Mouse (Mus musculus): ENCODE results near the gene Gm614.

Gene Gm614

DNA sequence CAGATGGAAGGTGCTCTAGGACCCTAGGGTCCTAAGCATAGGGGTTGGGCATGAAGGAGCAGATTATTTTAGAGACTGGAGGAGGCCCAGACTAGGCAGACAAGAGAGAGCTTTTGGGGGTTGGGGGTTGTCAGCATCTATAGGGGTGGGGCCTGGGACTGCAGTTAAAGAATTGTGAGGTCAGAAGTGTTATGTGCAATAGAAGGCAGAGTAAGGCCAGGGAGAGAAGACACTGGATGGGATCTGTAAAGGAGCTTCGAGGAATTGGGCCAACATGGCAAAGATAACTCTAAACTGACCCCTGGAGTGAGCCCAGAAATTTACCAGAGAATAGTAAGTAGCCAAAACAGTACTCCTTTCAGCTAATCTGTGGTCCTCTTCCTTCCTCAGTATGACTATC lies at the start of gene Gm614:
TSS of gene Gm614 (minus strand) at position 101 of the 400 bp plus-strand sequence.
- no peak for DNase-seq (ENCODE audit: low spot score in 2 of 2)

DNA sequence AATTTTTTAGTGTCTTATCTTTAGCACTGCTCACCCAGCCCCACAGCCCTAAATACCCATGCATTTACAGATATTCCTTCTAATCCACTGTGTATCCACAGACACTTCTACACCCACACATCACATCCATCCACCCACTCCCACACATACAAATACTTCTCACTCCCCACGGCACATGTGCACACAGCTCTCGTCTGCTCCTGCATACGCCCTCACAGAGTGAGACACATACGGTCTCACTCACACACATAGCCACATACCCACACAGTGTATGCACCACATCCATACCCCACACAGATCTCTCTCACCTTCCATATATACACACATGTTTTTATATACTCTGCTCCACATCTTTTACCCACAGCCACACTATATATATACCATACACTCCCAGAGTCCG lies 45.5 kb upstream of the Gm614 start:
- no peak for DNase-seq (ENCODE audit: low spot score in 2 of 2)

DNA sequence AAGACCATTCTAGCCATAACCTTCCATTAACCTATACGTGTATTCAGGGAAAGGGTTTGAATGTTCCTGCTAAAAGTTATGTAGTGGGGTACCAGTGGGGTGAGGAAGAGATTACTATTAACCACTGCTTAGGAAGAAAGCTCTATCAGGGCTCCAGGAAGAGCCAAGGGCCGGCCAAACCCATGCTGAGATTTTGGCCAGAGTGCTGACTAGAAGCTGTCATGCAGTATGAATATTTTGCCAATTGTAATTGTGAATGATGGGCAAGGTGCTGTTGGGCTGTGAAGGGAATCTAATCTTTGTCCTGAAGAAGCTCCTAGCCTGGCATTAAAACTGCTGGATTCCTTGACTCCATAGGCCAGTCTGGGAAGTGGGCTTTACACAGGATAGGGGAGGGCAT lies 40.9 kb upstream of the Gm614 start:
- DNase-seq (ENCODE audit: low spot score in 2 of 2): no peak

DNA sequence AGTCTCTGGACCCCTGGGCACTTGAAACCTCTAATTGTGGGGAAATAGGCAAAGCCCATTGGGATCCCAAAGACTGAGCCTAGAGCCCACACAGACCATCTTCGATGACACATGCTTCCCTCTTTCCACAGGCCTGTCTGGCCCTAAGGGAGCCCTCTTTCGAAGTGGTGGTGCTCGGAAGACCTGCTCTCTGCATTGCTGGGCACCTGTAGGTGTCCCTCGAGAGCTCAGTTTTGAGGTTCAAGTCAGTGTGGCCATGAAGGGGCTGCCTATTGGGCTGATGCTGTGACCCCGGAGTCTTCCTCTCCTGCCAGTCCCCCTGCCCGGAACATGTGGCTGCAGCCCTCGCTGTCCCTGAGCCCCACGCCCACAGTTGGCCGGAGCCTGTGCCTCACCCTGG lies 37.9 kb upstream of the Gm614 start:
- no peak for DNase-seq (ENCODE audit: low spot score in 2 of 2)

DNA sequence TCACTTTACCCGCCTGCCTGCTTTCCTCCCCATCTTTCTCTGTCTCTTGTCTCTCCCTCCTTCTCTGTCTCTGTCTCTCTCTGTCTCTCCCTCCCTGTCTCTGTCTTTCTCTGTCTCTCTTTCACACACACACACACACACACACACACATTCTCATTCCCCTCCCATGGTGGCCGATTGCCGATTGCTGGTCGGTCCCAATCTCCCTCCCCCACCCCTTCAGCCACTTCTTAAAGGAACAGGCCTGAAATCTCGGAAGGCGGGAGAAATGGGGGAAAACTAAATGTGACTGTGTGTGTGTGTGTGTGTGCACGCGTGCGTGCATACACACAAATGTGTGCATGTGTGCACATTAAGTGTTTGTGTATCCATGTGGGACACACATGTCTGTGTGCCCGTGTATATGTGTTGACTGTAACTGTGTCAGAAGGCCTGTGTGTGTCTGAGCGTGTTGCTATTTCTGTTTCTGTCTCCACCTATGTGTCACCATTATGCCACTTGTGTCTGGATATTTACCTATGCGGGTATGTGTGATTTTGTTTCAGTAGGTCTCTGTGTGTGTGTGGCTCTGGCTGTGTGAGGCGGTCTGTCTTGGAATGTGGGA lies 36.7 kb upstream of the Gm614 start:
- DNase-seq (ENCODE audit: low spot score in 2 of 2): no peak

DNA sequence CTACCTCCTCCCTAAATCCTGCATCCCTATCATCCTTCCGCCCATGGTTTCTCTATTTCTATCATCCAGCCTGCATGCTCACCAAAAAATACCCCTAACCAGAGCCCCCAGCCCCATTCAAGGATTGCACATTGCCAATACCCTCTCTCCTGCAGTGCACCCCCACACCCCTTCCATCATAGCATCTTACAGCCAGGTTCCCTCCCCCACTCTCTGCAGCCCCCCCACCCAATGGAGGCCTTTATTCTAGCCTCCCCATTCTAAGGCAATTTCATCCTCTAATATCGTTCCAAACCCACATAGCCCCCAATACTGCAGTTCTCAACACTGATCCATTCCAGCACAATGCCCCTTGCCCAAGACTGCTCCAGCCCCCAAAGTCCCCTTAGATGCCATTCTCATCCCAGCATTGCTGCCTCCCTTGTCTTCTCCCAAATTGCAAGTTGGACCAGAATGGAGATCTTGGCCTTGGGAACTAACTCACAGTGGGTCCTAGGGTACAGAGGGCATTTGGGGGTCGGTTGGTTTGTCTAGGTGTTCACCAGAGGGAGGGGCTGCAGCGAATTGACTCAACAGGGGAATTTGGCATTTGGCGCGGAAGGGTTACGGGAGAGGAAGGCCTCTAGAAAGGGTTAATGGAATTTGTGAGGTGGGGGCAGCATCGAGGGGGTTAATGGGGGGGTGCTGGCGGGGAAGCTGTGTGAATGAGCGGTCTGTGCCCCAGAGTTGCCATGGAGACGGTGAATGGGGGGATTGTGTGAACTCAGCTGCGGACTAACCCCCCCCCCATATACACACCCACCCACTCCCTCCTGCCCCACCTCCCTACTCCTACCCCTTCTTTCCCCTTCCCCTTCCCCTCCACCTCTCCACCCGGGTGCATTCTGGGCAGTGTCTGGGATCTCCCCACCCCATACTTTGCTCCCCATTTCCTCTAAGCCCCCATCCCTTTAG lies 36.0 kb upstream of the Gm614 start:
- no peak for DNase-seq (ENCODE audit: low spot score in 2 of 2)

DNA sequence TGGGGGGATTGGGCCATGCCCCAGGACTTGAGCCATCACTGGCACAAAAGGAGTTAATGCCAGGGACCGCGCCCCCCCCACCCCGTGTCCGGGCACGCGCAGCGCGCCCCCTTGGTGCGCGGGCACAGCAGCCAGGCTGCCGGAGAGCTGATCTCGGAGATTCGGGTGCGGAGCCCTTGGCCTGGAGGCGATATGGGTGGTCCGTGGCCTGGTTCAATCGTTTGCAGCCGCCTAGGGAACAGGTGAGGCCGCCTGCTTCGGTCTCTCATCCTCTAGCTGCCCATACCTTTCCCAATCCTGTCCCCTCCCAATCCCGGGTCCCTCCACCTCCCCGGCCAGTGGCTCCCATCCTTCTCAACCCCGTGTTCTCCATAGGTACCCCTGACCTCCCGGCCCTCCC lies 35.3 kb upstream of the Gm614 start, which contains the start of gene Nlgn3:
TSS of gene Nlgn3 (plus strand) at position 114 of the 400 bp plus-strand sequence.
- DNase-seq (ENCODE audit: low spot score in 2 of 2): no peak

DNA sequence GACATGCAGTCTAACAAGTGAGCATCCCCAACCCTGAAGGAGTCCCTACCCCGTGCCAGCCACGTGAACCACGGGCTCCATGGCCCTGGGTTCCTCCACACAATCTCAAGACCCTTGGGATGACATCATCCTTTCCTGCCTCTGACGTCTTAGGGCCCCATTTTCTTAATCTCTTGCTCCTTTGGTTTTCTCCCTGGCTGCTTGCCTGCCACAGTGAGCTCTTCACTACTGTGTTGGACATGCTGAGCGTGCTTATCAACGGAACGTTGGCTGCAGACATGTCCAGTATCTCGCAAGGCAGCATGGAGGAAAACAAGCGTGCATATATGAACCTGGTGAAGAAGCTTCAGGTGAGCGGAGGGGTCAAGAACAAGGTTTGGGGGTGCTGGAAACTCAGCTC lies 26.3 kb upstream of the Gm614 start:
- no peak for DNase-seq (ENCODE audit: low spot score in 2 of 2)

DNA sequence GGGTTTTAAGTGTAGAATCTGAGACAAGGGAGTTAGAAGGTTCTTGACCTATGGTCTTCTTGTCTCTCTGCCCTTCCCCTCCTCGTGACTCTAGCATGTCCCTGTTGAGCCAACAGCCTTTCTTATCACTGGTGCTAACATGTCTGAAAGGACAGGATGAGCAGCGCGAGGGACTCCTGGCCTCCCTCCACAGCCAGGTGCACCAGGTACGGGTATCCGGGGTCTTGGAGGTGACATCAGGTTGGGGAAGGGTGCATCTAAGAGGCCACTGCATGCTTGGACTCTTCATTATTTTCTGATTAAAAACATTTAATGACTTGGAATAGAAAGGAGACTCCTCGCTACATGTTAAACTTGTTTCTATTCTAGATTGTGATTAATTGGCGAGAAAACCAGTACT lies 25.2 kb upstream of the Gm614 start:
- DNase-seq (ENCODE audit: low spot score in 2 of 2): no peak

DNA sequence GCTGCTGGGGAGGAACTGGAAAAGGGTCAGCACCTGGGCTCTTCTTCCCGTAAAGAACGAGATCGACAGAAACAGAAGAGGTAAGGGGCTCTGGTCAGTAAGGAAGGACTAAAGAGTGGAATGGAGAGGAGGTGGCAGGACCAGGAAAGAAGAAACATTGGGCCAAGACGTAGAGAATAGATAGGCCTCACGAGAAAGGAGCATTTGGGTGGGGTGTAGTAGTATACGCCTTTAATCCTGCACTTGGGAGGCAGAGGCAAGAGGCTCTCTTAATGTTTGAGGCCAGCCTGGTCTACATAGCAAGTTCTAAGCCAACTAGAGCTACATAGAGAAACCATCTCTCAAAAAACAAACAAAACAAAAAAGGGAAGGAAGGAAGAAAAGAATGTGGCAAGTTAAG lies 24.6 kb upstream of the Gm614 start:
- no peak for DNase-seq (ENCODE audit: low spot score in 2 of 2)

DNA sequence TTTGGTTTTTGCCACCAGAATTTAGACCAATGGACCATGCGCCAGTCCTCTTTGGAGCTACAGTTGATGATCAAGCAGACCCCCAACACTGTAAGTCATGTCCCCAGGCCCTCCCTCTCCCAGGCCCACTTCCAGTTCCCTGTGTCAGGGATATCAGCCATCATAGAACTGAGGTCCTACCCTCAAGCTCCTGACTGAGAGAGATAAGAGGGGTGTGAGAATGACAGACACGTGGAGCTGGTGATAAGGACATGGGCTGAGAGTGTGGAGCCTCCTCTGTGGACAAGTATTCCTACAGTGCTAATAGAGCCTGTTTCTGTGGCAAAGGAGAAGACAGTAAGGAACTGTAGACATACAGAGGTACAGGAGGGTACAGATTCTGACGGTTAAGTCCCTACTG lies 23.8 kb upstream of the Gm614 start:
- DNase-seq (ENCODE audit: low spot score in 2 of 2): no peak

DNA sequence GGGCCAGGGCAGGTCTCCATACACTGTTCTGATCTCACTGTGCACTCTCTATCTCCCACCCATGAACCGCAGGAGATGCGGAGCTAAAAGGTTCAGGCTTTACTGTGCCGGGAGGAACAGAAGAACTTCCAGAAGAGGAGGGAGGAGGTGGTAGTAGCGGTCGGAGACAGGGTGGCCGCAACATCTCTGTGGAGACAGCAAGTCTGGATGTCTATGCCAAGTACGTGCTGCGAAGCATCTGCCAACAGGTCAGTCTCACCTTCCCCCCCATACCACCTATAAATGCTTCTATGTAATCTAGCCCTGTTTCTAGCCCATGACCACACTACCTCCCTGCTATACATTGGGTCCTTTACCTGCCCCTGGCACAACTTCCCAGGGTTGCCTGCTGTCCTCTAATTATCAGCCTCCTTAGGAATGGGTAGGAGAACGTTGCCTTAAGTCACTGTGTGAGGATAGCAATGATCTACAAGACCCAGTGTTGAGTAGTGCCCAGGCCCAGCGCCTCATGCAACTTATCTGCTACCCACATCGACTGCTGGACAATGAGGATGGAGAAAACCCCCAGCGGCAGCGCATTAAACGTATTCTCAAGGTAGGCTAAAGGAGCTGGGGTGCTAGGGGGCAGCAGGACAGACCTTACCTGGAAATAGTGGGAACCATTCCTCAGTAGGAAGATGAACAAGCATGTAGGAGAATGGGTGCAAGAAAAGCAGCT lies 22.3 kb upstream of the Gm614 start:
- DNase-seq (ENCODE audit: low spot score in 2 of 2): no peak

DNA sequence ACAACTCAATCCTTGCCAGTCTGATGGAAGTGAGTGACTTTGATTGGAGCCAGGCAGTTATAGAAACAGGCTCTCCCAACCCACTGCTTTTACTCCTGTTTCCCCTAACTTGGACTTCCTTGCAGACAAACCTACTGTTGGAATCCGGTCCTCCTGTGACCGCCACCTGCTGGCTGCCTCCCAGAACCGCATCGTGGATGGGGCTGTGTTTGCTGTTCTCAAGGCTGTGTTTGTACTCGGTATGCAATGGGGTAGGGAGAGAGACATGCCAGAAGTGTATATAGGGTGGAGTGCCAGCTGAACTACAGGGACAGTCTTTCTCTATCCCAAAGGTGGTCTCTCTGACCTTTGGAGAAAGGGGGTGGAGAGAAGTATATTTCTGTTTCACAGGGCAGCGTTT lies 21.7 kb upstream of the Gm614 start:
- DNase-seq (ENCODE audit: low spot score in 2 of 2): peak in 1 of 2 experiments; percentile 17

DNA sequence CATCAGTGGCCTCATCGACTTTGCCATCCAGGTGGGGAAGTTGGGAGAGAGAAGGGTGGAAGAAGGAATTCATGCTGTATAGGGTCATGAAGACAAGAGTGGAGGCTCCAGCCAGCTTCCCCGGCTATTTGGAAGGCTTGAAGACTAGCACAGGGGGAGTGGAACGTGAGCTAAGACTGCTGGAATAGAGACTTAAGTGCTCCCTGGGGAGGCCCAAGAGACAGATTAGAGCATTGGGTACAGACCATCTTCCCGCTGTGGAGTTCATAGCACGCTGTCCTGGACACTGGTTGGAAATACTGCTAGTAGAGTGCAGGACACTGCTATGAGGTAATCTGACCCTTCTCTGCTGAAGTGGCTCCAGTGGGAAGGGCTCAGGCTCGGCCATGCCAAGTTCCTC lies 19.0 kb upstream of the Gm614 start:
- no peak for DNase-seq (ENCODE audit: low spot score in 2 of 2)

DNA sequence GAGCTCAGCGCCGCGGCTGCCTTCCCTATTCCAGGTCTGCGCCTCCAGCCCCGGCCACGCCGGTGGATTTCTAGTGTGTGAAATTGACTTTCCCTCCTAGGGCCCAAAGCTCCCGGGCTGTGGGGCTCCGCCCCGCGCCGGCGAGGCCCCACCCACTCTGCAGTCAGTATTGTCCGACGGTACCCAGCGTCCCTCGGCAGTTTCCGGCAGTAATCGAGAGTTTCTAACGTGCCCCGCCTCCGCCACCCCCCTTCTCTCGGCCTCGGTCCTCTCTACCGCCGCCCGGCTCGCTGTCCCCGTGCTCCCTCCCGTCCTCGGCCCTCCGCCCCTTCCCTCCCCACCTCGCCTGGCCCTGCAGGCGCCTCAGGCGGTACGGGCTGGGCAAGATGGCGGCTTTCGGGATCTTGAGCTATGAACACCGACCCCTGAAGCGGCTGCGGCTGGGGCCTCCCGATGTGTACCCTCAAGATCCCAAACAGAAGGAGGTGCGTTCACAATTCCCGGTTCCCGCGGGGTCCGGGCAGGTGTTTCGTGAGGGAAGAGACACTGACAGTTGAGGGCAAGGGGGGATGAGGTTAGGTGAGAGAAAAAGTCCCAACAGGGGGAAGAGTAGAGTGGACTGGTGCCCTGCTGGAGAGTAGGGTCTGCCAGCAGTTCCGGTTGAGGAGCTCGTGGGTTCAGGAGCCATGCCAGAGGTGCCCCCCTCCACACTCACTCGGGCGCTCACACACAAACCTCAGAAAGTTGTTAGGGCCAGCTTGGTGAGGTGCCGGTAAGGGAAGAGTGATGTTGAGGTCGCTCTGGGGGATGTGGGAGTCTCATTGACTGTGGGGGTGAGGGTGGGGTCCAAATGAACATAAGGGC lies 10.3 kb upstream of the Gm614 start, which contains the start of gene Med12:
TSS of gene Med12 (plus strand) at position 156 of the 864 bp plus-strand sequence.
- DNase-seq (ENCODE audit: low spot score in 2 of 2): peak; percentile 90 to 92

DNA sequence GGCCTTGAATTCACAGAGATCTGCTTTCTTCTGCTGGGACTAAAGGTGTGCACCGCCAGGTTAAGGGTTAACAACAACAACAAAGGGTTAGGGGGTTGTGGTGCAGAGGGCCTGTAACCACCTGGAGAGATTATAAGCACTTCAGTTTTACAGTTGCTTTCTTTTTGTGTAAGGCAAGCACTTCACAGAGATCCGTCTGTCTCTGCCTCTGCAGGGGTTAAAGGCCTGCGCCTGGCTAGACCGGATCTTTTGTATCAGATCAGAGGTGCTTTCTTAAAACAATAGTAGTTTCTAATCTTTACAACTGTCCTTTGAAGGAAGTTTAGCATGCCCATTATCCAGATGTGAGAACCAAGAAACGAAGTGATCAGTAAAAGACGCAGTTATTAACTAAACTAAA lies 9.6 kb upstream of the Gm614 start:
- DNase-seq (ENCODE audit: low spot score in 2 of 2): no peak

DNA sequence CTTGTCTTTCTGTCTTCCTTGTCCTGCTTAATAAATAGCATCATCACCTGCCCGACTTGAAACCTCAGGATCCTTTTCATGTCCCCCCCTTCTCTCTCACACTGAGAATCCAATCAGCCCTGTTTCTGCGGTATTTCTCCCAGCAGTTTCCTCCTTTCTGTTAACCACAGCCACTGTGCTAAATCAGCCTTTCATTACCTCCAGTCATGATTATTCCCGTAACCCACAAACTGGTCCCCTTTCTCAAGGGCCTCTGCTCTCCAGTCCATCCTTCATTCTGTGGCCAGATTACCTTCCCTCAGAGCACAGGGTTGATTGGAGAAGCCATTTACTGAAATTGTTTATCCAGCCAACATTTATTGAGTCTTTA lies 4.9 kb upstream of the Gm614 start, which contains the start of gene Gm20489:
TSS of gene Gm20489 (minus strand) at position 269 of the 370 bp plus-strand sequence.
- no peak for DNase-seq (ENCODE audit: low spot score in 2 of 2)

DNA sequence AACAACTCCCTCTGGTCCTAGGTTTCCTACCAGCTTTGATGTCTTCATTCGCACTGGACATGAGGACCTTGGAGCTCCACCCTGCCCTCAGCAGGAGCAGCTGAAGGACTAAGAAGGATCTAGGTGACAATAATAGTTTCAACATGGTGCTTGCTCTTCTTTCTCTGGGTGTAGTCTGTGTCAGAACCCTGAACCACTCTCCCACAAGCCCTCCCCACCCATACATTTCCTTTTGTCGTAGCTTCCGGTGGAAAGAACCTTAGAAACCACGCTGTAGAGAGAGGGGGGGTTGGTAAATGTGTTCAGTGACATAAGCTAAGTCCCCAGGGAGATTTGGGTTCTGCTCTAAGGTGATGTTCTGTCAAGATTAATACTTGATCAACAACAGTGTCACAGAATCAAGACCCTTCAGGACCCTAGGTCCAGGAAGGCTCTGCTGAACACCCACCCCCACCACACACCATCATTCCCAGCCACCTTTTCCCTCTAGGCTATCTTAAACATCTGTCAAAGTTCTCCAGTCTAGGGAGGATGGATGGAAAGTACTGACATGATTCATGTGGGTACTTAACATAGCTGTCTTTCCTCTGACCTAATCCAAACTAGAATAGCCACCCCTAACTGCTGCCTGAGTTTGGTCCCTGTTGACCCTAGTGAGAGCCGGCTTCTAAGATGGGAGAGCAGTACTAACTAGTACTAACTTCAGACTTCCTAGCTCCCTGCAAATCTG lies 4.4 kb upstream of the Gm614 start, which contains the start of gene Il2rg:
TSS of gene Il2rg (minus strand) at position 231 of the 730 bp plus-strand sequence.
- DNase-seq (ENCODE audit: low spot score in 2 of 2): peak in 1 of 2 experiments; percentile 37

DNA sequence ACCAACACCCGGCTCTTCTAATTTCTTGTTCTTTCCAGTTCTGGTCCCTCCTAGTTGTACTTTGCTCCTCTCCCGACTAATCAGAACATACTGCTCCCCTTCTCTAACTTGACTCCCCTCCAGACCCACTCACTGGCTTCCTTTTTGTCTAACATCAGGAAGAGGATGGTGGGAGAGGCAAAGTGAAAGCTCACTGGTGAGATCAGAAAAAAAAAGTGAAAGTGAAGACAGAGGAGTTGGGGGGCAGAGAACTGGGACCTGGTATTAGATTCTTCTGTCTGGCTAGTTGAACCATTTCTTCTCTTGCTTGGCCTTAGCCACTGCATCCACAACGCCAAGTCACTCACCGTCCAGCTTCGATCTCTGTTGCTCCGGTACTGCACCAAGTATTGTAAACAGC lies 2.8 kb upstream of the Gm614 start:
- no peak for DNase-seq (ENCODE audit: low spot score in 2 of 2)

Measured in heart, adult 9 months (tissue).